Mouse (Mus musculus): ENCODE measurements around the gene Dcp1b. TPM values are rescaled to one million over a fixed set of nuclear protein-coding genes. Genes with fewer than 3 reads are reported as not detected.

Gene Dcp1b
- polyA plus RNA-seq, 1 experiment from 2014 or later, result 12.1 TPM

GRCm38 (mm10) chr6:119215040-119215613, 40.1 kb downstream of the Dcp1b start:
- 89% methylated on average over 10 of the region's 10 CpGs for WGBS
- no peak overlapping the region for H3K4me2 ChIP-seq (ENCODE audit: low read depth, low read length, severe bottlenecking)
- H3K36me3 ChIP-seq (ENCODE audit: control insufficient read depth, insufficient read depth, low read length), result no peaks in the 10 kb centered on the region; the same call in 1 of the 2 replicates
- no peaks in the 10 kb centered on the region for H3K9me3 ChIP-seq (ENCODE audit: control insufficient read depth, low read length)
- ATAC-seq (replicated peaks; ENCODE audit: low FRiP score) (no peak), DNase-seq (ENCODE audit: low spot score) (no peak)
- no peaks in the 10 kb centered on the region for H3K27me3 ChIP-seq (ENCODE audit: control insufficient read depth, insufficient read depth, low read length)
- no peak overlapping the region for H3K27ac ChIP-seq (ENCODE audit: low read depth, low read length)
- H3K4me1 ChIP-seq (replicated peaks; ENCODE audit: control insufficient read depth, insufficient read depth, low read length), result no peaks in the 10 kb centered on the region
- H3K9ac ChIP-seq (ENCODE audit: low read length), result no peak overlapping the region
- no peak overlapping the region for H3K4me3 ChIP-seq (ENCODE audit: low read depth, low read length)

- no peaks in the 10 kb centered on the region for H3K4me1 ChIP-seq (replicated peaks; ENCODE audit: control insufficient read depth, insufficient read depth, low read length)
- H3K27me3 ChIP-seq (ENCODE audit: control insufficient read depth, insufficient read depth, low read length), result no peaks in the 10 kb centered on the region
- H3K4me3 ChIP-seq (ENCODE audit: low read depth, low read length), result no peak overlapping the region
- H3K27ac ChIP-seq (ENCODE audit: low read depth, low read length), result no peak overlapping the region
- no peak overlapping the region for H3K9ac ChIP-seq (ENCODE audit: low read length)
- H3K36me3 ChIP-seq (ENCODE audit: control insufficient read depth, insufficient read depth, low read length), result no peaks in the 10 kb centered on the region; the same call in 1 of the 2 replicates
- no peak overlapping the region for H3K4me2 ChIP-seq (ENCODE audit: low read depth, low read length, severe bottlenecking)
- ATAC-seq (replicated peaks; ENCODE audit: low FRiP score), result no peak
- 80% methylated on average over 4 of the region's 4 CpGs for WGBS
- no peaks in the 10 kb centered on the region for H3K9me3 ChIP-seq (ENCODE audit: control insufficient read depth, low read length)
- no peak for DNase-seq (ENCODE audit: low spot score)
These were observed 42.6 kb downstream of the Dcp1b start for GRCm38 (mm10) chr6:119217661-119218060.

- ATAC-seq (replicated peaks; ENCODE audit: low FRiP score) (no peak), DNase-seq (ENCODE audit: low spot score) (no peak)
- H3K4me1 ChIP-seq (replicated peaks; ENCODE audit: control insufficient read depth, insufficient read depth, low read length), result no peaks in the 10 kb centered on the region
- no peak overlapping the region for H3K27ac ChIP-seq (ENCODE audit: low read depth, low read length)
- H3K27me3 ChIP-seq (ENCODE audit: control insufficient read depth, insufficient read depth, low read length), result no peaks in the 10 kb centered on the region
- no peak overlapping the region for H3K4me2 ChIP-seq (ENCODE audit: low read depth, low read length, severe bottlenecking)
- H3K4me3 ChIP-seq (ENCODE audit: low read depth, low read length), result no peak overlapping the region
- no peaks in the 10 kb centered on the region; the same call in 1 of the 2 replicates for H3K36me3 ChIP-seq (ENCODE audit: control insufficient read depth, insufficient read depth, low read length)
- 84% methylated on average over 5 of the region's 5 CpGs for whole genome bisulfite sequencing
- no peak overlapping the region for H3K9ac ChIP-seq (ENCODE audit: low read length)
- H3K9me3 ChIP-seq (ENCODE audit: control insufficient read depth, low read length), result no peaks in the 10 kb centered on the region
These were observed 43.5 kb downstream of the Dcp1b start for GRCm38 (mm10) chr6:119218591-119218990.

- Histone ChIP-seq H3K9ac (ENCODE audit: low read length) (no peak overlapping the region), H3K9me3 (ENCODE audit: control insufficient read depth, low read length) (no peaks in the 10 kb centered on the region), H3K4me2 (ENCODE audit: low read depth, low read length, severe bottlenecking) (no peak overlapping the region), H3K4me1 (replicated peaks; ENCODE audit: control insufficient read depth, insufficient read depth, low read length) (no peaks in the 10 kb centered on the region), H3K27me3 (ENCODE audit: control insufficient read depth, insufficient read depth, low read length) (no peaks in the 10 kb centered on the region), H3K4me3 (ENCODE audit: low read depth, low read length) (no peak overlapping the region), H3K27ac (ENCODE audit: low read depth, low read length) (no peak overlapping the region), H3K36me3 (ENCODE audit: control insufficient read depth, insufficient read depth, low read length) (no peaks in the 10 kb centered on the region; the same call in 1 of the 2 replicates)
- ATAC-seq (replicated peaks; ENCODE audit: low FRiP score) (no peak), DNase-seq (ENCODE audit: low spot score) (no peak)
- 73% methylated on average over 15 of the region's 15 CpGs for WGBS
These were observed 44.3 kb downstream of the Dcp1b start for GRCm38 (mm10) chr6:119219237-119219870.

DNA sequence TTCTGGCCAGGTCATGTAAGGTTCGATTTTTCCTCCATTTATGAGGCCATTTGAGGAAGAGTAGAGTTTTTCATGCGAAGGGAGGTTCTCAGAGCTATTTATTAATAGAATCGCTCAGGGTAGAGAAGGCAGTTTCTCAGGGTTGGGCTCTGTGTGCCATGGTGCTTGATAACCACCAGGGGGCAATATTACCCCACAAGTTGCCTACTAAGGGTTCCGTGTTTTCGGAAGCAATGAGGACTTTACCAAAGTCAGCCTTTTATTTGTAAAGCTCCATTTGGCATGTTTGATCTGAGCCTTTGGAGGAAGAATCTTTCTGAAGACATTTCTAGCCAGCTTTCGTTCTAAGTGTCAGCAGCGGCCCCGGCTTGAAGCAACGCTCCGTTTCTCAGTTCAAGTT, 45.2 kb downstream of the Dcp1b start:
- H3K9ac ChIP-seq (ENCODE audit: low read length), result no peak overlapping the region
- DNase-seq (ENCODE audit: low spot score) (peak; percentile 73), ATAC-seq (replicated peaks; ENCODE audit: low FRiP score) (peak; percentile 65; the same call in 1 of the 2 replicates)
- H3K4me3 ChIP-seq (ENCODE audit: low read depth, low read length), result no peak overlapping the region
- H3K4me1 ChIP-seq (replicated peaks; ENCODE audit: control insufficient read depth, insufficient read depth, low read length), result no peaks in the 10 kb centered on the region
- no peak overlapping the region for H3K27ac ChIP-seq (ENCODE audit: low read depth, low read length)
- WGBS, result 58% methylated on average over 10 of the region's 10 CpGs
- H3K4me2 ChIP-seq (ENCODE audit: low read depth, low read length, severe bottlenecking), result no peak overlapping the region
- H3K36me3 ChIP-seq (ENCODE audit: control insufficient read depth, insufficient read depth, low read length), result no peaks in the 10 kb centered on the region; the same call in 1 of the 2 replicates
- no peaks in the 10 kb centered on the region for H3K27me3 ChIP-seq (ENCODE audit: control insufficient read depth, insufficient read depth, low read length)
- H3K9me3 ChIP-seq (ENCODE audit: control insufficient read depth, low read length), result no peaks in the 10 kb centered on the region

DNA sequence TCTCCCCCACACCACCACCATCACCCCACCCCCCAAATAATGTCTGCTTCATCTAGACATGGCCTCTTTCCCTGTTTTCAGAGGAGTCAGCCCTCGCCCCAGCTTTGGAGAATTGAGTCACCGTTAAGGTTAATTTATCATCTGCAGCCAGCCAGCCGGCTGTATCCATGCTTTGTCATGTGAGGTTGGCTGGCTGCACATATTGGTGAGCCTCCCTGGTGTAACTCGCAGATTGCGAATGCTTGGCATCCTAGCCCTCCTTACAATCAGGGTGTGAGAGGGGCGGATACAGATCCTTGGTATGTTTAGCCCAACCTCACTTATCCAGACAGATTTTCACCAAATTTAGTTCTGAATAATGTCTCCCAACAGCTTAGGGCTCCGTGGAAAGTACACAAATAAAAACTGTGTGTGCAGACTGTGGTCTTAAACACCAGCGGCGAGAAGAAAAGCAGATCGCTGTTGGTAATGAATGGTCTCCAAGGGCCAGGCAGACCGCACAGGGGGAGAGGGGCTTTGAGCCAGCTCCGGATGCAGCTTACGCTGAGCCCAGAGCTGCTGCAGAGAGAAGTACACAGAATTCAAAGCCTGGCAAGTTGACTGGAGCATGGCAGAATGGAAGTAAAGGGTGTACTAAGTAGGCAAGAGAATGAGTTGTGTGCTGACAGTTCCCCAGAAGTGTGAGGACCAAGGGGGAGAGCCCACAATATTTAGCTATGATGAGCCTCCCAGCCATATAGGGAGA, 49.6 kb downstream of the Dcp1b start:
- WGBS, result 68% methylated on average over 13 of the region's 13 CpGs
- H3K27ac ChIP-seq (ENCODE audit: low read depth, low read length), result no peak overlapping the region

GRCm38 (mm10) chr6:119225226-119225625, 50.2 kb downstream of the Dcp1b start:
- no peak overlapping the region for H3K4me3 ChIP-seq (ENCODE audit: low read depth, low read length)
- H3K4me1 ChIP-seq (replicated peaks; ENCODE audit: control insufficient read depth, insufficient read depth, low read length), result no peaks in the 10 kb centered on the region
- no peaks in the 10 kb centered on the region; the same call in 1 of the 2 replicates for H3K36me3 ChIP-seq (ENCODE audit: control insufficient read depth, insufficient read depth, low read length)
- no peak overlapping the region for H3K27ac ChIP-seq (ENCODE audit: low read depth, low read length)
- H3K9me3 ChIP-seq (ENCODE audit: control insufficient read depth, low read length), result no peaks in the 10 kb centered on the region
- no peak overlapping the region for H3K9ac ChIP-seq (ENCODE audit: low read length)
- no peaks in the 10 kb centered on the region for H3K27me3 ChIP-seq (ENCODE audit: control insufficient read depth, insufficient read depth, low read length)
- peak; percentile 47 for DNase-seq (ENCODE audit: low spot score)
- H3K4me2 ChIP-seq (ENCODE audit: low read depth, low read length, severe bottlenecking), result no peak overlapping the region
- 88% methylated on average over 12 of the region's 12 CpGs for WGBS
- ATAC-seq (replicated peaks; ENCODE audit: low FRiP score), result no peak

More for the DNA sequence above, 49.6 kb downstream of the Dcp1b start:
- no peak overlapping the region for H3K4me3 ChIP-seq (ENCODE audit: low read depth, low read length)
- H3K9me3 ChIP-seq (ENCODE audit: control insufficient read depth, low read length), result no peaks in the 10 kb centered on the region
- H3K4me2 ChIP-seq (ENCODE audit: low read depth, low read length, severe bottlenecking), result no peak overlapping the region
- DNase-seq (ENCODE audit: low spot score) (peak; percentile 44), ATAC-seq (replicated peaks; ENCODE audit: low FRiP score) (no peak)
- no peaks in the 10 kb centered on the region; the same call in 1 of the 2 replicates for H3K36me3 ChIP-seq (ENCODE audit: control insufficient read depth, insufficient read depth, low read length)
- no peaks in the 10 kb centered on the region for H3K4me1 ChIP-seq (replicated peaks; ENCODE audit: control insufficient read depth, insufficient read depth, low read length)
- H3K27me3 ChIP-seq (ENCODE audit: control insufficient read depth, insufficient read depth, low read length), result no peaks in the 10 kb centered on the region
- no peak overlapping the region for H3K9ac ChIP-seq (ENCODE audit: low read length)

DNA sequence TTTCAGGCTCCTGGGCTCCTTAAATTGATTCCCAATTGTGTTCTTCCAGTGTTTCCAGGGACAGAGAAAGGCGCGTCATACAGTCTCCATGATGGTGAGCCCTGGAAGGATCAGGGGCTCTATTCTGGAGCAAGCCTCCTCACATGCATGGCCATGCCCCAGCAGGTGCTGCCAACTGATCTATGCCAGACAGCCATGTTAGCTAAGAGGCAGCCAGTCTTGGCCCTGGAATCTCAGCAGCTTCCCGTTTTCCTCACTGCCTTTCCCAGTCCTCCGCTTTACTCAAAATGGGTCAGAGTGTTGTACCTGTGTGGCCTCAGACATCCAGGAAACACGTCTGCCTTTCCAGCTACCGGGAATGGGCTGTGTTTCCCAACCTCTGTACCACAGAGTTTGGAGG, 50.7 kb downstream of the Dcp1b start:
- peak; percentile 35 for DNase-seq (ENCODE audit: low spot score)

More for the DNA sequence above, 50.7 kb downstream of the Dcp1b start:
- Histone ChIP-seq H3K9me3 (ENCODE audit: control insufficient read depth, low read length) (no peaks in the 10 kb centered on the region), H3K27me3 (ENCODE audit: control insufficient read depth, insufficient read depth, low read length) (no peaks in the 10 kb centered on the region), H3K36me3 (ENCODE audit: control insufficient read depth, insufficient read depth, low read length) (no peaks in the 10 kb centered on the region; the same call in 1 of the 2 replicates), H3K4me2 (ENCODE audit: low read depth, low read length, severe bottlenecking) (no peak overlapping the region), H3K4me1 (replicated peaks; ENCODE audit: control insufficient read depth, insufficient read depth, low read length) (no peaks in the 10 kb centered on the region), H3K4me3 (ENCODE audit: low read depth, low read length) (no peak overlapping the region), H3K9ac (ENCODE audit: low read length) (no peak overlapping the region), H3K27ac (ENCODE audit: low read depth, low read length) (no peak overlapping the region)
- ATAC-seq (replicated peaks; ENCODE audit: low FRiP score), result no peak
- 88% methylated on average over 6 of the region's 6 CpGs for WGBS

Data from forebrain, embryonic 11.5 days (tissue).